Mouse (Mus musculus) lung, postnatal 0 days (tissue): Measurements from ENCODE around the gene Prim2. TPM values are rescaled to one million over a fixed set of nuclear protein-coding genes. Genes with fewer than 3 reads are reported as not detected.
"Not testable (repeated sequence)": the region's sequence is repeated elsewhere in the genome, so short reads cannot be mapped to it uniquely, and the experiment has no call there.

Experiments
- ATAC-seq: fragments of 200-750 bp; cut with Nextera tagmentation; 2 replicates; pipeline ENCODE4 v1.8.0; 2017; ENCODE audit warnings: moderate library complexity
- DNase-seq: peaks from one replicate; pipeline ENCODE4 v3.0.0-alpha.2; 2016; ENCODE audit warnings: low spot score
- H3K27ac ChIP-seq: fragments of 300-500 bp; sonication (generic); 2 replicates; pipeline ENCODE4 v1.5.1; 2014; ENCODE audit warnings: antibody characterized with exemption, mild to moderate bottlenecking, low read length, mixed read lengths
- H3K27me3 ChIP-seq: fragments of 300-500 bp; sonication (generic); replicated peaks from 2 replicates; pipeline ENCODE4 v1.6.1; 2014; ENCODE audit warnings: low read length, mixed read lengths; ENCODE audit not compliant: insufficient read depth
- H3K36me3 ChIP-seq: fragments of 300-500 bp; sonication (generic); 2 replicates; pipeline ENCODE4 v1.6.1; 2014; ENCODE audit warnings: low read length, mixed read lengths; ENCODE audit not compliant: insufficient read depth
- H3K4me1 ChIP-seq: fragments of 300-500 bp; sonication (generic); 2 replicates; pipeline ENCODE4 v1.6.1; 2014; ENCODE audit warnings: antibody characterized with exemption, low read depth, low read length, mixed read lengths; ENCODE audit not compliant: insufficient read depth
- H3K4me2 ChIP-seq: fragments of 300-500 bp; sonication (generic); replicated peaks from 2 replicates; pipeline ENCODE4 v1.6.1; 2014; ENCODE audit warnings: low read depth, mild to moderate bottlenecking, low read length, moderate library complexity, mixed read lengths
- H3K4me3 ChIP-seq: fragments of 300-500 bp; sonication (generic); 2 replicates; pipeline ENCODE4 v1.5.1; 2014; ENCODE audit warnings: low read depth, low read length
- H3K9ac ChIP-seq: fragments of 300-500 bp; sonication (generic); replicated peaks from 2 replicates; pipeline ENCODE4 v1.6.1; 2014; ENCODE audit warnings: low read depth, mild to moderate bottlenecking
- H3K9me3 ChIP-seq: fragments of 300-500 bp; sonication (generic); 2 replicates; pipeline ENCODE4 v1.6.1; 2016; ENCODE audit warnings: low read length, mixed read lengths
- CTCF ChIP-seq: IDR thresholded peaks from 2 replicates; pipeline ENCODE4 v1.5.1; 2016; ENCODE audit warnings: antibody characterized with exemption, mild to moderate bottlenecking
- EP300 ChIP-seq: IDR thresholded peaks from 2 replicates; pipeline ENCODE4 v1.6.1; 2016; ENCODE audit warnings: antibody characterized with exemption, mild to moderate bottlenecking, control low read depth
- WGBS: fragments of 180-500 bp; shearing (Covaris S2); extraction: QIAGEN DNeasy Blood & Tissue Kit; methylation state at CpG from one replicate; pipeline ENCODE4 v1.1.7; 2014; 5-methylcytosine and 5-hydroxymethylcytosine counted together
- polyA plus RNA-seq: library from polyadenylated mRNA; unstranded; fragments of >200 nt; fragmentation: Nextera tagmentation; extraction: Ambion mirVana; gene quantifications from 2 replicates; pipeline ENCODE4 v1.2.1, GENCODE M21; 2015

Gene Prim2
- polyA plus RNA-seq, 1 experiment from 2014 or later: 7.1 TPM

GRCm38 (mm10) chr1:33636421-33637195, 33.0 kb downstream of the Prim2 start:
- no peak overlapping the region for H3K9ac ChIP-seq
- no peaks in the 10 kb centered on the region for H3K4me1 ChIP-seq
- H3K9me3 ChIP-seq: no peaks in the 10 kb centered on the region
- no peak overlapping the region for H3K4me3 ChIP-seq
- no peak overlapping the region for H3K27ac ChIP-seq
- no peak for ATAC-seq
- H3K27me3 ChIP-seq: no peaks in the 10 kb centered on the region
- H3K4me2 ChIP-seq: no peak overlapping the region
- DNase-seq: no peak
- TF ChIP-seq CTCF: no peak
- TF ChIP-seq EP300: no peak
- no peaks in the 10 kb centered on the region for H3K36me3 ChIP-seq
- WGBS: 94% methylated on average over 10 of the region's 10 CpGs

- H3K4me1 ChIP-seq, H3K9ac ChIP-seq, H3K9me3 ChIP-seq, DNase-seq, ATAC-seq, H3K4me2 ChIP-seq, H3K36me3 ChIP-seq, H3K27ac ChIP-seq, H3K27me3 ChIP-seq, H3K4me3 ChIP-seq: not testable (repeated sequence)
- 96% methylated on average over 1 of the region's 1 CpGs for WGBS
Measured at GRCm38 (mm10) chr1:33631002-33631618, 38.5 kb downstream of the Prim2 start.

GRCm38 (mm10) chr1:33627803-33628202, 41.8 kb downstream of the Prim2 start:
- H3K4me3 ChIP-seq: no peak overlapping the region
- H3K4me2 ChIP-seq: no peak overlapping the region
- 70% methylated on average over 6 of the region's 6 CpGs for WGBS
- H3K27me3 ChIP-seq: no peaks in the 10 kb centered on the region
- peak; percentile 39 for TF ChIP-seq CTCF
- TF ChIP-seq EP300: no peak
- no peak overlapping the region for H3K27ac ChIP-seq
- no peak overlapping the region for H3K9ac ChIP-seq
- no peaks in the 10 kb centered on the region; the same call in 1 of the 2 replicates for H3K36me3 ChIP-seq
- H3K9me3 ChIP-seq: no peaks in the 10 kb centered on the region
- no peak for DNase-seq
- no peaks in the 10 kb centered on the region for H3K4me1 ChIP-seq
- no peak for ATAC-seq

GRCm38 (mm10) chr1:33627070-33627469, 42.5 kb downstream of the Prim2 start:
- no peak for DNase-seq
- no peaks in the 10 kb centered on the region for H3K9me3 ChIP-seq
- H3K4me1 ChIP-seq: no peaks in the 10 kb centered on the region
- TF ChIP-seq EP300 (no peak), CTCF (no peak)
- H3K27ac ChIP-seq: no peak overlapping the region
- no peak overlapping the region for H3K9ac ChIP-seq
- H3K27me3 ChIP-seq: no peaks in the 10 kb centered on the region
- H3K4me3 ChIP-seq: no peak overlapping the region
- H3K4me2 ChIP-seq: no peak overlapping the region
- no peak for ATAC-seq
- H3K36me3 ChIP-seq: no peaks in the 10 kb centered on the region; the same call in 1 of the 2 replicates
- 86% methylated on average over 2 of the region's 2 CpGs for WGBS

GRCm38 (mm10) chr1:33624900-33625299, 44.7 kb downstream of the Prim2 start:
- DNase-seq (no peak), ATAC-seq (no peak)
- no peak for TF ChIP-seq EP300
- TF ChIP-seq CTCF: no peak
- Histone ChIP-seq H3K27ac (no peak overlapping the region), H3K4me3 (no peak overlapping the region), H3K27me3 (no peaks in the 10 kb centered on the region), H3K4me1 (no peaks in the 10 kb centered on the region), H3K4me2 (no peak overlapping the region), H3K36me3 (no peaks in the 10 kb centered on the region; the same call in 1 of the 2 replicates), H3K9me3 (no peaks in the 10 kb centered on the region), H3K9ac (no peak overlapping the region)
- 98% methylated on average over 6 of the region's 6 CpGs for WGBS

- no peaks in the 10 kb centered on the region for H3K36me3 ChIP-seq
Measured at GRCm38 (mm10) chr1:33624441-33624840, 45.2 kb downstream of the Prim2 start.

More at GRCm38 (mm10) chr1:33624441-33624840, 45.2 kb downstream of the Prim2 start:
- Histone ChIP-seq H3K27me3 (no peaks in the 10 kb centered on the region), H3K9me3 (no peaks in the 10 kb centered on the region), H3K4me2 (no peak overlapping the region), H3K4me3 (no peak overlapping the region), H3K4me1 (no peaks in the 10 kb centered on the region), H3K9ac (no peak overlapping the region), H3K27ac (no peak overlapping the region)
- TF ChIP-seq CTCF (no peak), EP300 (no peak)
- no peak for DNase-seq
- 64% methylated on average over 4 of the region's 4 CpGs for WGBS
- no peak for ATAC-seq
